Mouse (Mus musculus) liver, embryonic 14.5 days (tissue): ENCODE data around the gene Ccdc38. TPM values are rescaled to one million over a fixed set of nuclear protein-coding genes. Genes with fewer than 3 reads are reported as not detected.
A peak's percentile ranks its signal among the peaks of the same experiment; 100 is the strongest.

Experiments
- ATAC-seq: fragments of 200-750 bp; cut with Nextera tagmentation; 2 replicates; pipeline ENCODE4 v1.8.0; 2017; ENCODE audit warnings: moderate number of reproducible peaks, mild to moderate bottlenecking, moderate library complexity; ENCODE audit not compliant: insufficient read depth
- DNase-seq, 3 experiments: peaks; one replicate each; pipeline ENCODE4 v3.0.0-alpha.2; 2012 to 2013; ENCODE audit warnings: low read depth in 3 of 3, low spot score in 3 of 3
- H3K27ac ChIP-seq: fragments of 300-500 bp; sonication (generic); 2 replicates; pipeline ENCODE4 v1.5.1; 2014; ENCODE audit warnings: moderate library complexity, mild to moderate bottlenecking, control low read depth, inconsistent platforms
- H3K27me3 ChIP-seq: fragments of 300-500 bp; sonication (generic); 2 replicates; pipeline ENCODE4 v1.6.1; 2014; ENCODE audit warnings: mild to moderate bottlenecking, low read length, moderate library complexity; ENCODE audit not compliant: control insufficient read depth, insufficient read depth
- H3K36me3 ChIP-seq: fragments of 300-500 bp; sonication (generic); replicated peaks from 2 replicates; pipeline ENCODE4 v1.6.1; 2014; ENCODE audit warnings: low read depth; ENCODE audit not compliant: control insufficient read depth, insufficient read depth
- H3K4me1 ChIP-seq, 2 experiments: fragments of 200-500 bp in 1 of 2; fragments of 300-500 bp in 1 of 2; sonication (generic) in 1 of 2; replicated peaks; 2 replicates each; pipeline ENCODE4 v1.6.1; 2012 to 2014; ENCODE audit warnings: antibody characterized with exemption in 1 of 2, inconsistent platforms in 1 of 2, low read length in 1 of 2; ENCODE audit not compliant: control insufficient read depth in 2 of 2, insufficient read depth in 2 of 2
- H3K4me2 ChIP-seq: fragments of 300-500 bp; sonication (generic); 2 replicates; pipeline ENCODE4 v1.6.1; 2014; ENCODE audit warnings: low read depth, mild to moderate bottlenecking, control low read depth, moderate library complexity
- H3K4me3 ChIP-seq, 2 experiments: fragments of 200-500 bp in 1 of 2; fragments of 300-500 bp in 1 of 2; sonication (generic) in 1 of 2; 2 replicates each; pipeline ENCODE4 v1.5.1; 2012 to 2014; ENCODE audit warnings: low read depth in 2 of 2, low read length in 2 of 2, mild to moderate bottlenecking in 2 of 2, control low read depth in 1 of 2, inconsistent platforms in 1 of 2, moderate library complexity in 1 of 2; ENCODE audit not compliant: insufficient read depth in 1 of 2
- H3K9ac ChIP-seq: fragments of 300-500 bp; sonication (generic); replicated peaks from 2 replicates; pipeline ENCODE4 v1.6.1; 2014; ENCODE audit warnings: mild to moderate bottlenecking, control low read depth, moderate library complexity
- H3K9me3 ChIP-seq: fragments of 300-500 bp; sonication (generic); 2 replicates; pipeline ENCODE4 v1.6.1; 2016; ENCODE audit warnings: low read length, mixed read lengths; ENCODE audit not compliant: control insufficient read depth
- CTCF ChIP-seq: IDR thresholded peaks from 2 replicates; pipeline ENCODE4 v1.5.1; 2016; ENCODE audit warnings: antibody characterized with exemption, low read depth, control low read depth
- EP300 ChIP-seq: IDR thresholded peaks from 2 replicates; pipeline ENCODE4 v1.6.1; 2016; ENCODE audit warnings: antibody characterized with exemption, low read depth
- WGBS: fragments of 180-500 bp; shearing (Covaris S2); extraction: QIAGEN DNeasy Blood & Tissue Kit; methylation state at CpG from one replicate; pipeline ENCODE4 v1.1.7; 2014; ENCODE audit not compliant: insufficient replicate concordance; 5-methylcytosine and 5-hydroxymethylcytosine counted together
- polyA plus RNA-seq, 2 experiments: library from polyadenylated mRNA; depleted of rRNA in 1 of 2; stranded (reverse) in 1 of 2; unstranded in 1 of 2; fragments of >200 nt; fragmentation: Nextera tagmentation in 1 of 2; extraction: Ambion mirVana in 1 of 2; gene quantifications; 2 replicates each; pipeline versions ENCODE4 v1.2.1 to v1.2.3; 2012 to 2014

Ccdc38 gene
- polyA plus RNA-seq, 2 experiments = 0.02 to 0.15 TPM

- no peaks in the 10 kb centered on the region for H3K4me1 ChIP-seq
- TF ChIP-seq EP300 (no peak), CTCF (no peak)
- DNase-seq (no peak), ATAC-seq (no peak)
- H3K4me2 ChIP-seq = no peak overlapping the region
- no peaks in the 10 kb centered on the region for H3K36me3 ChIP-seq
- WGBS = 48% methylated on average over 5 of the region's 5 CpGs
- H3K9ac ChIP-seq = no peak overlapping the region
- H3K4me3 ChIP-seq = no peak overlapping the region
- H3K27me3 ChIP-seq = no peaks in the 10 kb centered on the region
- no peaks in the 10 kb centered on the region for H3K9me3 ChIP-seq
- H3K27ac ChIP-seq = no peak overlapping the region
These were observed 61.9 kb downstream of the Ccdc38 start for GRCm38 (mm10) chr10:93602309-93602708.

GRCm38 (mm10) chr10:93603256-93603655 lies 62.8 kb downstream of the Ccdc38 start:
- 74% methylated on average over 1 of the region's 1 CpGs for WGBS
- no peak overlapping the region for H3K9ac ChIP-seq
- H3K36me3 ChIP-seq = no peaks in the 10 kb centered on the region
- no peak overlapping the region for H3K4me3 ChIP-seq
- no peaks in the 10 kb centered on the region for H3K9me3 ChIP-seq
- H3K27me3 ChIP-seq = no peaks in the 10 kb centered on the region
- DNase-seq (no peak), ATAC-seq (no peak)
- no peak overlapping the region for H3K27ac ChIP-seq
- H3K4me2 ChIP-seq = no peak overlapping the region
- no peaks in the 10 kb centered on the region for H3K4me1 ChIP-seq
- TF ChIP-seq CTCF (peak; percentile 22; the same call in 1 of the 2 replicates), EP300 (no peak)

GRCm38 (mm10) chr10:93606326-93606725 lies 65.9 kb downstream of the Ccdc38 start:
- DNase-seq (no peak), ATAC-seq (no peak)
- Histone ChIP-seq H3K4me3 (no peak overlapping the region), H3K4me2 (no peak overlapping the region), H3K27me3 (no peaks in the 10 kb centered on the region), H3K9me3 (no peaks in the 10 kb centered on the region), H3K9ac (no peak overlapping the region), H3K36me3 (no peaks in the 10 kb centered on the region), H3K27ac (no peak overlapping the region), H3K4me1 (no peaks in the 10 kb centered on the region)
- 76% methylated on average over 9 of the region's 9 CpGs for WGBS
- TF ChIP-seq CTCF (no peak), EP300 (no peak)

- DNase-seq = no peak
- no peaks in the 10 kb centered on the region for H3K9me3 ChIP-seq
- no peak overlapping the region for H3K4me2 ChIP-seq
- 64% methylated on average over 9 of the region's 9 CpGs for WGBS
- no peak overlapping the region for H3K27ac ChIP-seq
- no peak overlapping the region for H3K9ac ChIP-seq
- H3K4me3 ChIP-seq = no peak overlapping the region
- H3K36me3 ChIP-seq = no peaks in the 10 kb centered on the region
- H3K27me3 ChIP-seq = no peaks in the 10 kb centered on the region
- no peak for ATAC-seq
- no peaks in the 10 kb centered on the region for H3K4me1 ChIP-seq
- TF ChIP-seq EP300 (no peak), CTCF (peak; percentile 79)
These were observed 67.6 kb downstream of the Ccdc38 start for GRCm38 (mm10) chr10:93608051-93608450.

- no peak for ATAC-seq
- Histone ChIP-seq H3K4me1 (no peaks in the 10 kb centered on the region), H3K4me3 (no peak overlapping the region), H3K36me3 (no peaks in the 10 kb centered on the region), H3K27ac (no peak overlapping the region), H3K9ac (no peak overlapping the region), H3K4me2 (no peak overlapping the region), H3K9me3 (no peaks in the 10 kb centered on the region), H3K27me3 (no peaks in the 10 kb centered on the region)
- DNase-seq = no peak
- WGBS = 87% methylated on average over 7 of the region's 7 CpGs
- no peak for TF ChIP-seq CTCF
- no peak for TF ChIP-seq EP300
These were observed 68.8 kb downstream of the Ccdc38 start for GRCm38 (mm10) chr10:93609236-93609635.
